Mouse (Mus musculus) forebrain, postnatal 0 days (tissue): ENCODE measurements around the gene Fyn. TPM values are rescaled to one million over a fixed set of nuclear protein-coding genes. Genes with fewer than 3 reads are reported as not detected.

Experiments
- ATAC-seq: fragments of 200-750 bp; cut with Nextera tagmentation; 2 replicates; pipeline ENCODE4 v1.8.0; 2017; ENCODE audit warnings: mild to moderate bottlenecking, moderate library complexity
- DNase-seq: peaks from one replicate; pipeline ENCODE4 v3.0.0-alpha.2; 2015
- H3K27ac ChIP-seq: fragments of 300-500 bp; sonication (generic); 2 replicates; pipeline ENCODE4 v1.5.1; 2014; ENCODE audit warnings: low read depth, mild to moderate bottlenecking, antibody characterized with exemption, low read length, moderate library complexity, mixed read lengths
- H3K27me3 ChIP-seq: fragments of 300-500 bp; sonication (generic); 2 replicates; pipeline ENCODE4 v1.6.1; 2014; ENCODE audit warnings: mild to moderate bottlenecking, low read length, mixed read lengths; ENCODE audit not compliant: insufficient read depth
- H3K36me3 ChIP-seq: fragments of 300-500 bp; sonication (generic); 2 replicates; pipeline ENCODE4 v1.6.1; 2014; ENCODE audit warnings: mild to moderate bottlenecking, moderate library complexity; ENCODE audit not compliant: insufficient read depth
- H3K4me1 ChIP-seq: fragments of 300-500 bp; sonication (generic); 2 replicates; pipeline ENCODE4 v1.6.1; 2014; ENCODE audit warnings: antibody characterized with exemption; ENCODE audit not compliant: insufficient read depth
- H3K4me2 ChIP-seq: fragments of 300-500 bp; sonication (generic); 2 replicates; pipeline ENCODE4 v1.6.1; 2014; ENCODE audit warnings: low read depth, mild to moderate bottlenecking, moderate library complexity
- H3K4me3 ChIP-seq: fragments of 300-500 bp; sonication (generic); 2 replicates; pipeline ENCODE4 v1.5.1; 2014; ENCODE audit warnings: low read depth, low read length, mixed read lengths
- H3K9ac ChIP-seq: fragments of 300-500 bp; sonication (generic); 2 replicates; pipeline ENCODE4 v1.6.1; 2014; ENCODE audit warnings: mild to moderate bottlenecking
- H3K9me3 ChIP-seq: fragments of 300-500 bp; sonication (generic); 2 replicates; pipeline ENCODE4 v1.6.1; 2016; ENCODE audit warnings: low read length
- CTCF ChIP-seq: sonication (generic); IDR thresholded peaks from 2 replicates; pipeline ENCODE4 v1.5.1; 2016; ENCODE audit warnings: antibody characterized with exemption, control low read depth, low read depth
- WGBS: fragments of 180-500 bp; shearing (Covaris S2); extraction: QIAGEN DNeasy Blood & Tissue Kit; methylation state at CpG from one replicate; pipeline ENCODE4 v1.1.7; 2014; 5-methylcytosine and 5-hydroxymethylcytosine counted together
- polyA plus RNA-seq: library from polyadenylated mRNA; unstranded; fragments of >200 nt; fragmentation: Nextera tagmentation; extraction: Ambion mirVana; gene quantifications from 2 replicates; pipeline ENCODE4 v1.2.1, GENCODE M21; 2015
- total RNA-seq: library from RNA; depleted of rRNA; stranded (reverse); fragments of >200 nt; gene quantifications from 2 replicates; pipeline ENCODE4 v1.2.3, GENCODE M21; 2014

The Fyn gene
- total and polyA plus RNA-seq, 2 experiments from 2014 or later: 85.8 to 155 TPM

DNA sequence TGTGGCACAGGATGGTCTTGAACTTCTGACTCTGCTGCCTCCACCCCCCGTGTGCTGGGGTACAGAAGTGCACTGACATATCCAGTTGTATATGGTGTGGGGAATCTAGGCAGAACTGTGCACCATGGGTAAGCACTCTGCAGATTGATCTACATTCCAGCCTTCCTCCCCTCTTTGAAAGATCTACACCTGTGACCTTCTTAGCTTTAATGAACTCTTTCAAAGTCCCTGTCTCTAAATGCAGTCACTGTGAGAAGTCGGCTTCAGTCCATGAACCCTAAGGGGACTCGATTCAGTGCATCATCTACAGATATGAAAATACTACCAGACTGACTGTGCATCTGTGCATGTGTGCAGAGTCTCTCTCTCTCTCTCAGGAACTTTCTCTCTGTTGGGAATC is 99.9 kb downstream of the Fyn start:
- Histone ChIP-seq H3K4me3 (no peak overlapping the region), H3K9me3 (no peaks in the 10 kb centered on the region), H3K4me2 (no peak overlapping the region), H3K27me3 (no peaks in the 10 kb centered on the region), H3K36me3 (no peaks in the 10 kb centered on the region), H3K4me1 (peaks cover 20% of the 10 kb centered on the region), H3K27ac (no peak overlapping the region), H3K9ac (no peak overlapping the region)
- WGBS: 87% methylated on average over 3 of the region's 3 CpGs
- DNase-seq: no peak
- no peak for ATAC-seq
- TF ChIP-seq CTCF: no peak

- H3K36me3 ChIP-seq: no peaks in the 10 kb centered on the region
- 65% methylated on average over 7 of the region's 7 CpGs for WGBS
Observed at GRCm38 (mm10) chr10:39469341-39469740, 100.7 kb downstream of the Fyn start.

DNA sequence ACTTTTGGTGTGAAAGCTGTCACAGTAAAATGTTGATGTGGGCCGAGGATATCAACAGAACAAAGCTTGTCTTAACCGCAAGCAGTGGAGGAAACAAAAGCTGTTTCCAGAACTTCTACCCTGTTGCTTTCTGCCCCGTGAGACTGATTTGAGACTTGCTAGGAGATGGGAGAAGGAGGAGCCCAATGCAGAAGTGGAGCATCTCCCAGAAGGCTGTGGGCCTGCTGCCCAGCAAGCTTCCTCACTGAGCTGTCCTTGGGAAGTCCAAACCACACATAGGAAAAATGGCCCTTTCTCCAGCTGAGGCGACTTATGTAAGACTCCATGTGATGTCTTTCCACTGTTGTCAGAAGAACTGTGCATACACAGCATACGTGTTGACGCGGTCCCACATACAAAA is 101.7 kb downstream of the Fyn start:
- TF ChIP-seq CTCF: no peak
- no peak for DNase-seq
- Histone ChIP-seq H3K27me3 (no peaks in the 10 kb centered on the region), H3K36me3 (no peaks in the 10 kb centered on the region), H3K9me3 (no peaks in the 10 kb centered on the region), H3K27ac (no peak overlapping the region), H3K4me1 (peaks cover 20% of the 10 kb centered on the region), H3K9ac (no peak overlapping the region), H3K4me3 (no peak overlapping the region), H3K4me2 (no peak overlapping the region)
- 72% methylated on average over 7 of the region's 7 CpGs for WGBS
- ATAC-seq: no peak

More at GRCm38 (mm10) chr10:39469341-39469740, 100.7 kb downstream of the Fyn start:
- Histone ChIP-seq H3K4me1 (peaks cover 20% of the 10 kb centered on the region), H3K27ac (no peak overlapping the region), H3K9me3 (no peaks in the 10 kb centered on the region), H3K4me2 (no peak overlapping the region), H3K9ac (no peak overlapping the region), H3K4me3 (no peak overlapping the region), H3K27me3 (no peaks in the 10 kb centered on the region)
- ATAC-seq (no peak), DNase-seq (no peak)
- no peak for TF ChIP-seq CTCF

GRCm38 (mm10) chr10:39471040-39471713 is 102.5 kb downstream of the Fyn start:
- Histone ChIP-seq H3K9ac (no peak overlapping the region), H3K4me1 (peaks cover 20% of the 10 kb centered on the region), H3K27me3 (no peaks in the 10 kb centered on the region), H3K4me3 (no peak overlapping the region), H3K4me2 (peak overlapping the region; percentile 30), H3K9me3 (no peaks in the 10 kb centered on the region), H3K27ac (no peak overlapping the region), H3K36me3 (no peaks in the 10 kb centered on the region)
- 0 out of 2 replicates have a peak, but pooled peaks have one; percentile 1 for ATAC-seq
- 58% methylated on average over 7 of the region's 7 CpGs for WGBS
- no peak for DNase-seq
- no peak for TF ChIP-seq CTCF

DNA sequence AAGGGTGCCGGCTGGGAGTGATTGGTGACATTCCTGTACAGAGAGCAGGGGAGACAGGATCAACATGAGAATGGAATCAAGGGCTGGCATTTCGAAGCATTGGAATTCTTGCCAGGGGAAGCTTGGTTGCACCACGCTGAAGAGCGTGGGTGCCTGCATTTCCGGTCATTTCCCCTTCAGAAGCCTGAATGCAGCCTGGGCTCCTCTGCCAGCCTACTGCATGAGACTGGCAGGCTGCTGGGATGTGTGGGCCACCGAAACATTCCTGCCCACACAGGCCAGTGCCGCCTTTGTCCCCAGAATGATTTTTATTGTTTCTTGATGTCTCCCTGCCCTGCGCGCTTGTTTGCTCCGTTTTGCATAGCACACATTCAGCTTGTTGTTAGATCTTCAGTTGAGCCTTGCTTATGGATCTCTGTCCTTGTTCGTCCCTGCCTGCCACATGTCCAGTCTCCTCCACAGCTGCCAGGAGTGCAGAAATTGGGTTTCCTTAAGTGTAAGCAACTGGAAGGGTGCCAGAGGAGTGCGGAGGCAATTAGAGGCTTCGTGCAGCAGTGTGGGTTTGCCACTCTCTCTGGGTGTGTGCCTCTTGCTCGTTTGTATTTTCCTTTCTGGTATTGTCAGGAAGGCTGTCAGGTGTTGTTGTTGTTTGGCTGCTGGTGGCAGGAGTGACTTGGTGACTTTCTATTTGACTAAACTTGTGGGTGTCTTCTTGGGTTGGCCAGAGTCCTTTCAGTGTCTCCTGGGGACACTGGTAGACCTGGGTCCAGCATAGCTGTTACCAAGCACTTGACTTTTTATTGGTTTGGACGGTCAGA is 103.3 kb downstream of the Fyn start:
- H3K9ac ChIP-seq: peak overlapping the region; percentile 36; the same call in 1 of the 2 replicates
- WGBS: 15% methylated on average over 15 of the region's 15 CpGs
- H3K27ac ChIP-seq: peak overlapping the region; percentile 54; the same call in 1 of the 2 replicates
- ATAC-seq: peak; percentile 82
- H3K36me3 ChIP-seq: no peaks in the 10 kb centered on the region
- no peaks in the 10 kb centered on the region for H3K9me3 ChIP-seq
- DNase-seq: peak; percentile 67
- H3K4me2 ChIP-seq: peak overlapping the region; percentile 30
- H3K4me1 ChIP-seq: peaks cover 20% of the 10 kb centered on the region
- TF ChIP-seq CTCF: no peak
- peak overlapping the region; percentile 16; the same call in 1 of the 2 replicates for H3K4me3 ChIP-seq
- H3K27me3 ChIP-seq: no peaks in the 10 kb centered on the region

- H3K4me3 ChIP-seq: no peak overlapping the region
- no peak for TF ChIP-seq CTCF
- no peak for ATAC-seq
- H3K9me3 ChIP-seq: no peaks in the 10 kb centered on the region
- no peak overlapping the region for H3K9ac ChIP-seq
- H3K36me3 ChIP-seq: no peaks in the 10 kb centered on the region
- H3K27ac ChIP-seq: no peak overlapping the region
- no peak for DNase-seq
- H3K4me2 ChIP-seq: no peak overlapping the region
- H3K27me3 ChIP-seq: no peaks in the 10 kb centered on the region
- peaks cover 20% of the 10 kb centered on the region for H3K4me1 ChIP-seq
- 48% methylated on average over 7 of the region's 7 CpGs for WGBS
Observed at GRCm38 (mm10) chr10:39472923-39473322, 104.3 kb downstream of the Fyn start.

GRCm38 (mm10) chr10:39479361-39479760 is 110.7 kb downstream of the Fyn start:
- no peaks in the 10 kb centered on the region for H3K9me3 ChIP-seq
- ATAC-seq (no peak), DNase-seq (no peak)
- TF ChIP-seq CTCF: no peak
- no peak overlapping the region for H3K27ac ChIP-seq
- no peaks in the 10 kb centered on the region for H3K27me3 ChIP-seq
- H3K4me2 ChIP-seq: no peak overlapping the region
- H3K4me1 ChIP-seq: peaks cover 3% of the 10 kb centered on the region
- no peaks in the 10 kb centered on the region for H3K36me3 ChIP-seq
- no peak overlapping the region for H3K4me3 ChIP-seq
- H3K9ac ChIP-seq: no peak overlapping the region
- WGBS: 97% methylated on average over 1 of the region's 1 CpGs
